Mouse (Mus musculus): ENCODE measurements around the gene Babam2.

- TF ChIP-seq CTCF (IDR thresholded peaks at IDR 0.05; ENCODE audit: low read depth) (no peak), EP300 (IDR thresholded peaks at IDR 0.05; ENCODE audit: low read depth) (no peak)
These were observed 24.1 kb upstream of the Babam2 start for GRCm38 (mm10) chr5:31673431-31673830.

All from liver, postnatal 0 days (tissue).